In genomic region chr10:108314396-108314795, GRCm38 (mm10) we compare ENCODE assay signal across 13 mouse cellular contexts. TPM values are rescaled to one million over a fixed set of nuclear protein-coding genes. Genes with fewer than 3 reads are reported as not detected.
"Had no signal": no experiment of that assay in that cellular context is flagged by ENCODE, and none has a peak within 500 bp of the region (broad histone marks: within the 10 kb centered on the region; RNA-seq: fewer than 3 reads in every experiment).

No protein-coding gene starts in this region.

- H3K4me1 ChIP-seq: intestine, embryonic 15.5 days; midbrain, embryonic 12.5 days; neural tube, embryonic 15.5 days had no signal

- DNase-seq: kidney, adult 18-20 months; kidney, postnatal 25 days; layer of hippocampus, postnatal 36 days; lung, adult 18-20 months; right cerebral cortex, adult 18-20 months; thymus, adult 18-20 months; thymus, postnatal 14 days had no signal

- ATAC-seq: intestine, embryonic 15.5 days; midbrain, embryonic 16.5 days had no signal

- H3K9ac ChIP-seq: intestine, embryonic 15.5 days; limb, embryonic 13.5 days; midbrain, embryonic 12.5 days; neural tube, embryonic 15.5 days had no signal

- H3K9me3 ChIP-seq: intestine, embryonic 15.5 days; limb, embryonic 13.5 days; midbrain, embryonic 12.5 days; neural tube, embryonic 15.5 days had no signal

- H3K27ac ChIP-seq: intestine, embryonic 15.5 days; limb, embryonic 13.5 days; midbrain, embryonic 12.5 days; neural tube, embryonic 15.5 days had no signal

- H3K4me3 ChIP-seq: intestine, embryonic 15.5 days; limb, embryonic 13.5 days; midbrain, embryonic 12.5 days; neural tube, embryonic 15.5 days had no signal

- H3K4me2 ChIP-seq: intestine, embryonic 15.5 days; limb, embryonic 13.5 days; midbrain, embryonic 12.5 days; neural tube, embryonic 15.5 days had no signal

- H3K36me3 ChIP-seq: intestine, embryonic 15.5 days; limb, embryonic 13.5 days; midbrain, embryonic 12.5 days; neural tube, embryonic 15.5 days had no signal

- H3K27me3 ChIP-seq: intestine, embryonic 15.5 days; limb, embryonic 13.5 days; midbrain, embryonic 12.5 days; neural tube, embryonic 15.5 days had no signal

RNA-seq across cellular contexts. Expression of gene Pawr, which starts 17.5 kb away (rescaled TPM):
- total RNA-seq: megakaryocyte-erythroid progenitor cell, adult 5-6 weeks had no signal
